Mouse (Mus musculus): Measurements from ENCODE around the gene Chad. TPM values are rescaled to one million over a fixed set of nuclear protein-coding genes. Genes with fewer than 3 reads are reported as not detected.

Gene Chad
- 10 to 100 TPM in 1 of 2 experiments, 1 to 10 TPM in 1; 5.4 to 17.5 TPM for total RNA-seq (2021)
- long read RNA-seq, experiment 1, transcript Chad-201 (4 exons, 1,680 nt), result major isoform, 21 of 24 reads
- long read RNA-seq, experiment 1, partial matches to known transcripts, result 3 of 24 reads
- long read RNA-seq, experiment 1, other reads (novel, unspliced or antisense), result 0 of 24 reads
- long read RNA-seq, experiment 2, transcript Chad-201 (4 exons, 1,680 nt), result major isoform, 90 of 103 reads
- long read RNA-seq, experiment 2, partial matches to known transcripts, result 11 of 103 reads
- long read RNA-seq, experiment 2, other reads (novel, unspliced or antisense), result 2 of 103 reads

GRCm38 (mm10) chr11:94564437-94565150 is at the start of gene Chad:
Chad (plus strand) TSS chr11:94565047.
- DNase-seq, result peak; percentile 47

- DNase-seq, result no peak
These were observed 43.5 kb upstream of the Chad start, which contains the start of gene Mycbpap for GRCm38 (mm10) chr11:94521219-94521843. Mycbpap (minus strand) TSS chr11:94521742.

GRCm38 (mm10) chr11:94526171-94526879 is 38.5 kb upstream of the Chad start:
- DNase-seq, result no peak

- no peak for DNase-seq
These were observed 36.0 kb upstream of the Chad start for GRCm38 (mm10) chr11:94528879-94529278.

- no peak for DNase-seq
These were observed 31.7 kb upstream of the Chad start for GRCm38 (mm10) chr11:94533171-94533570.

GRCm38 (mm10) chr11:94538733-94539292 is 26.0 kb upstream of the Chad start:
- no peak for DNase-seq

- no peak for DNase-seq
These were observed 25.1 kb upstream of the Chad start for GRCm38 (mm10) chr11:94539761-94540160.

- no peak for DNase-seq
These were observed 22.4 kb upstream of the Chad start for GRCm38 (mm10) chr11:94542400-94542799.

GRCm38 (mm10) chr11:94543344-94543743 is 21.5 kb upstream of the Chad start:
- DNase-seq, result no peak

GRCm38 (mm10) chr11:94543932-94544331 is 20.9 kb upstream of the Chad start:
- DNase-seq, result peak; percentile 83

GRCm38 (mm10) chr11:94544422-94544821 is 20.4 kb upstream of the Chad start:
- peak; percentile 27 for DNase-seq

- no peak for DNase-seq
These were observed 18.5 kb upstream of the Chad start for GRCm38 (mm10) chr11:94546381-94546780.

- no peak for DNase-seq
These were observed 17.6 kb upstream of the Chad start for GRCm38 (mm10) chr11:94547271-94547670.

- peak; percentile 34 for DNase-seq
These were observed 16.6 kb upstream of the Chad start for GRCm38 (mm10) chr11:94548041-94548784.

- peak; percentile 92 for DNase-seq
These were observed 15.8 kb upstream of the Chad start, which contains the start of gene Rsad1 for GRCm38 (mm10) chr11:94548888-94549690. Rsad1 (minus strand) TSS chr11:94549255.

- no peak for DNase-seq
These were observed 15.0 kb upstream of the Chad start for GRCm38 (mm10) chr11:94549691-94550441.

- no peak for DNase-seq
These were observed 14.5 kb upstream of the Chad start for GRCm38 (mm10) chr11:94550442-94550744.

GRCm38 (mm10) chr11:94558226-94558625 is 6.6 kb upstream of the Chad start:
- DNase-seq, result no peak

GRCm38 (mm10) chr11:94563383-94563782 is 1.5 kb upstream of the Chad start:
- DNase-seq, result no peak

- DNase-seq, result peak; percentile 57
These were observed 1.0 kb upstream of the Chad start for GRCm38 (mm10) chr11:94563821-94564220.

Data from gastrocnemius, postnatal 25 days (tissue).